Mouse (Mus musculus): ENCODE measurements around the gene Erfe.

DNA sequence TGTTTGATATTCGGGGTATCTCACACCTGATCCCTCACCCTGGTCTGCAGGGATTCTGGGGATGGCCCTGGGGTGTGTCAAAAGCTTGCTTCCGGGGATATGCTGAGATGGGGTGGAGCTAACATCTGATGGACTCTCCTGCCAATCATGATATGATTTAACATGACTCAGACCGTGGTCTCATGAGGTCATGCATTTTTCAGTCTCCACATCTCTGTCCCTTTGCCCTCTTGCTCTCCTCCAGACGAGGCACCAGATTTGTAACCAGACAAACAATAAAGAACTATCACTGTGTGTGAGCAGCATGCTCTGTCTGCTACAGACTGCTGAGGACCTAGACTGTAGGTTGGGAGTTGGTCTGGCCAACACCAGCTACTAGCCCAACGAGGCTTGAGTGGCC, 4.1 kb upstream of the Erfe start:
- TF ChIP-seq POLR2A (IDR thresholded peaks at IDR 0.05; ENCODE audit: insufficient read length, low read depth) (no peak), POLR2AphosphoS2 (IDR thresholded peaks at IDR 0.05; ENCODE audit: insufficient read length, low read depth) (no peak)
